In genomic region chr3:98156158-98156557, GRCm38 (mm10) we compare ENCODE assay signal across 18 mouse cellular contexts. TPM values are rescaled to one million over a fixed set of nuclear protein-coding genes. Genes with fewer than 3 reads are reported as not detected.
DNase-seq lines count a peak whose midpoint lies in the region; ATAC-seq and TF ChIP-seq lines count a peak whose summit lies in the region.
"Had no signal": no experiment of that assay in that cellular context is flagged by ENCODE, and none has a peak within 500 bp of the region (broad histone marks: within the 10 kb centered on the region; RNA-seq: fewer than 3 reads in every experiment).

No protein-coding gene starts in this region.

- no peak overlapping the region for H3K4me2 ChIP-seq in heart, embryonic 13.5 days
- H3K4me2 ChIP-seq in heart, embryonic 12.5 days = no peak overlapping the region
- no peak overlapping the region for H3K4me2 ChIP-seq in midbrain, embryonic 11.5 days
- H3K4me2 ChIP-seq in midbrain, embryonic 14.5 days (ENCODE audit: low read length) = no peak overlapping the region
- H3K4me2 ChIP-seq in intestine, embryonic 16.5 days (ENCODE audit: low read depth, low read length) = no peak overlapping the region
- H3K4me2 ChIP-seq in stomach, postnatal 0 days (replicated peaks; ENCODE audit: low read depth) = no peak overlapping the region
- H3K4me2 ChIP-seq: embryonic facial prominence, embryonic 13.5 days; forebrain, embryonic 13.5 days; hindbrain, embryonic 15.5 days had no signal

- DNase-seq in midbrain, embryonic 11.5 days (ENCODE audit: low spot score, missing footprints) = peak; percentile 41
- no peak for DNase-seq in midbrain, embryonic 14.5 days
- DNase-seq in stomach, postnatal 0 days (ENCODE audit: low spot score) = peak; percentile 65
- DNase-seq in cerebellum, adult 2 months = no peak
- DNase-seq: adrenal gland, adult 2 months; adrenal gland, postnatal 25 days; cerebellum, adult 8-10 months; cerebellum, postnatal 14 days; forebrain, postnatal 0 days; gastrocnemius, postnatal 14 days had no signal

- no peak overlapping the region for H3K27ac ChIP-seq in heart, embryonic 13.5 days (replicated peaks)
- no peak overlapping the region for H3K27ac ChIP-seq in heart, embryonic 12.5 days (ENCODE audit: poor library complexity, severe bottlenecking)
- no peak overlapping the region for H3K27ac ChIP-seq in midbrain, embryonic 11.5 days (ENCODE audit: low read depth, low read length)
- H3K27ac ChIP-seq in midbrain, embryonic 14.5 days (replicated peaks; ENCODE audit: low read depth, low read length) = no peak overlapping the region
- no peak overlapping the region for H3K27ac ChIP-seq in intestine, embryonic 16.5 days (ENCODE audit: low read length)
- no peak overlapping the region for H3K27ac ChIP-seq in stomach, postnatal 0 days (replicated peaks)
- no peak overlapping the region for H3K27ac ChIP-seq in cerebellum, adult 2 months (ENCODE audit: insufficient read depth, low read length)
- H3K27ac ChIP-seq: embryonic facial prominence, embryonic 13.5 days; forebrain, embryonic 13.5 days; hindbrain, embryonic 15.5 days had no signal

- TF ChIP-seq POLR2A in cerebellum, adult 2 months (IDR thresholded peaks at IDR 0.05; ENCODE audit: borderline replicate concordance, insufficient read depth, low read length) = no peak

- no peak for TF ChIP-seq CTCF in stomach, postnatal 0 days (IDR thresholded peaks at IDR 0.05; ENCODE audit: low read depth)
- TF ChIP-seq CTCF in cerebellum, adult 2 months (IDR thresholded peaks at IDR 0.05; ENCODE audit: borderline replicate concordance, insufficient read depth, low read depth, low read length) = no peak

- peaks cover 7% of the 10 kb centered on the region; the same call in 1 of the 2 replicates for H3K36me3 ChIP-seq in heart, embryonic 13.5 days
- H3K36me3 ChIP-seq in heart, embryonic 12.5 days = peaks cover 1% of the 10 kb centered on the region; the same call in 1 of the 2 replicates
- H3K36me3 ChIP-seq in midbrain, embryonic 11.5 days (ENCODE audit: control insufficient read depth, insufficient read depth, low read length) = no peaks in the 10 kb centered on the region
- H3K36me3 ChIP-seq in midbrain, embryonic 14.5 days (ENCODE audit: control insufficient read depth, insufficient read depth, low read length) = no peaks in the 10 kb centered on the region
- no peaks in the 10 kb centered on the region for H3K36me3 ChIP-seq in intestine, embryonic 16.5 days (ENCODE audit: control insufficient read depth, insufficient read depth, low read length)
- no peaks in the 10 kb centered on the region; the same call in 1 of the 2 replicates for H3K36me3 ChIP-seq in stomach, postnatal 0 days (ENCODE audit: control insufficient read depth, insufficient read depth, low read length)
- H3K36me3 ChIP-seq: hindbrain, embryonic 15.5 days had no signal

- H3K4me3 ChIP-seq in heart, embryonic 13.5 days = no peak overlapping the region
- H3K4me3 ChIP-seq in heart, embryonic 12.5 days = no peak overlapping the region
- H3K4me3 ChIP-seq in midbrain, embryonic 11.5 days (ENCODE audit: low read depth, low read length) = no peak overlapping the region
- no peak overlapping the region for H3K4me3 ChIP-seq in midbrain, embryonic 14.5 days (replicated peaks; ENCODE audit: low read depth, low read length)
- no peak overlapping the region for H3K4me3 ChIP-seq in intestine, embryonic 16.5 days (ENCODE audit: low read length)
- H3K4me3 ChIP-seq in stomach, postnatal 0 days (ENCODE audit: low read depth, low read length) = no peak overlapping the region
- H3K4me3 ChIP-seq in cerebellum, adult 2 months (replicated peaks; ENCODE audit: insufficient read depth, low read depth, low read length) = no peak overlapping the region
- H3K4me3 ChIP-seq: embryonic facial prominence, embryonic 13.5 days; forebrain, embryonic 13.5 days; hindbrain, embryonic 15.5 days had no signal

- peaks cover 19% of the 10 kb centered on the region for H3K4me1 ChIP-seq in heart, embryonic 13.5 days
- H3K4me1 ChIP-seq in heart, embryonic 12.5 days (replicated peaks) = peaks cover 16% of the 10 kb centered on the region
- no peaks in the 10 kb centered on the region for H3K4me1 ChIP-seq in midbrain, embryonic 11.5 days (ENCODE audit: control insufficient read depth, insufficient read depth, low read length)
- no peaks in the 10 kb centered on the region for H3K4me1 ChIP-seq in midbrain, embryonic 14.5 days (ENCODE audit: control insufficient read depth, insufficient read depth, low read length)
- H3K4me1 ChIP-seq in intestine, embryonic 16.5 days (ENCODE audit: control insufficient read depth, insufficient read depth, low read length) = no peaks in the 10 kb centered on the region
- peaks cover 2% of the 10 kb centered on the region; the same call in 1 of the 2 replicates for H3K4me1 ChIP-seq in stomach, postnatal 0 days (replicated peaks; ENCODE audit: control insufficient read depth, insufficient read depth)
- H3K4me1 ChIP-seq in cerebellum, adult 2 months (ENCODE audit: control insufficient read depth, insufficient read depth, low read length) = no peaks in the 10 kb centered on the region
- H3K4me1 ChIP-seq: forebrain, embryonic 13.5 days; hindbrain, embryonic 15.5 days had no signal

- no peak for TF ChIP-seq EP300 in stomach, postnatal 0 days (optimal IDR thresholded peaks at IDR 0.05)

- peak; percentile 25; the same call in 1 of the 2 replicates for ATAC-seq in heart, embryonic 13.5 days (ENCODE audit: extremely low read depth, insufficient number of reproducible peaks, low FRiP score, low TSS enrichment)
- ATAC-seq in heart, embryonic 12.5 days (ENCODE audit: insufficient number of reproducible peaks, low FRiP score) = no peak
- ATAC-seq in midbrain, embryonic 11.5 days (ENCODE audit: low FRiP score) = no peak
- no peak for ATAC-seq in midbrain, embryonic 14.5 days (ENCODE audit: low FRiP score, low TSS enrichment)
- ATAC-seq in intestine, embryonic 16.5 days = 0 out of 2 replicates have a peak, but pooled peaks have one; percentile 50
- ATAC-seq in stomach, postnatal 0 days (ENCODE audit: low FRiP score, low TSS enrichment) = peak; percentile 42; the same call in 1 of the 2 replicates
- ATAC-seq: forebrain, embryonic 13.5 days; forebrain, postnatal 0 days had no signal

- no peaks in the 10 kb centered on the region for H3K27me3 ChIP-seq in heart, embryonic 13.5 days (replicated peaks)
- no peaks in the 10 kb centered on the region for H3K27me3 ChIP-seq in heart, embryonic 12.5 days (replicated peaks)
- H3K27me3 ChIP-seq in midbrain, embryonic 11.5 days (ENCODE audit: control insufficient read depth, insufficient read depth, low read length) = no peaks in the 10 kb centered on the region
- H3K27me3 ChIP-seq in midbrain, embryonic 14.5 days (ENCODE audit: control insufficient read depth, insufficient read depth, low read length) = no peaks in the 10 kb centered on the region
- no peaks in the 10 kb centered on the region for H3K27me3 ChIP-seq in intestine, embryonic 16.5 days (replicated peaks; ENCODE audit: control insufficient read depth, insufficient read depth, low read length)
- H3K27me3 ChIP-seq in stomach, postnatal 0 days (ENCODE audit: control insufficient read depth, insufficient read depth, low read length) = no peaks in the 10 kb centered on the region
- H3K27me3 ChIP-seq in cerebellum, adult 2 months (ENCODE audit: control insufficient read depth, insufficient read depth, low read length) = no peaks in the 10 kb centered on the region
- H3K27me3 ChIP-seq: embryonic facial prominence, embryonic 13.5 days; forebrain, embryonic 13.5 days; hindbrain, embryonic 15.5 days had no signal

- 50% methylated on average over 4 of the region's 4 CpGs for WGBS in heart, embryonic 13.5 days
- WGBS in heart, embryonic 12.5 days = 43% methylated on average over 4 of the region's 4 CpGs
- WGBS in midbrain, embryonic 11.5 days = 44% methylated on average over 4 of the region's 4 CpGs
- 54% methylated on average over 4 of the region's 4 CpGs for WGBS in midbrain, embryonic 14.5 days
- 36% methylated on average over 4 of the region's 4 CpGs for WGBS in intestine, embryonic 16.5 days
- WGBS in stomach, postnatal 0 days = 16% methylated on average over 4 of the region's 4 CpGs
- 32% methylated on average over 4 of the region's 4 CpGs for WGBS in cerebellum, adult 2 months

- H3K9ac ChIP-seq in heart, embryonic 13.5 days = no peak overlapping the region
- no peak overlapping the region for H3K9ac ChIP-seq in heart, embryonic 12.5 days
- no peak overlapping the region for H3K9ac ChIP-seq in midbrain, embryonic 11.5 days (ENCODE audit: low read length)
- no peak overlapping the region for H3K9ac ChIP-seq in midbrain, embryonic 14.5 days (replicated peaks; ENCODE audit: low read length)
- no peak overlapping the region for H3K9ac ChIP-seq in intestine, embryonic 16.5 days (ENCODE audit: low read depth, low read length)
- no peak overlapping the region for H3K9ac ChIP-seq in stomach, postnatal 0 days (ENCODE audit: low read length)
- H3K9ac ChIP-seq: embryonic facial prominence, embryonic 13.5 days; forebrain, embryonic 13.5 days; forebrain, postnatal 0 days; hindbrain, embryonic 15.5 days had no signal

- no peaks in the 10 kb centered on the region for H3K9me3 ChIP-seq in heart, embryonic 13.5 days
- no peaks in the 10 kb centered on the region for H3K9me3 ChIP-seq in heart, embryonic 12.5 days (replicated peaks)
- no peaks in the 10 kb centered on the region for H3K9me3 ChIP-seq in midbrain, embryonic 11.5 days (ENCODE audit: control insufficient read depth, low read length)
- no peaks in the 10 kb centered on the region for H3K9me3 ChIP-seq in midbrain, embryonic 14.5 days (ENCODE audit: control insufficient read depth, low read length)
- no peaks in the 10 kb centered on the region for H3K9me3 ChIP-seq in intestine, embryonic 16.5 days (ENCODE audit: control insufficient read depth, low read length)
- no peaks in the 10 kb centered on the region for H3K9me3 ChIP-seq in stomach, postnatal 0 days (ENCODE audit: control insufficient read depth, low read length)
- H3K9me3 ChIP-seq: embryonic facial prominence, embryonic 13.5 days; forebrain, embryonic 13.5 days; hindbrain, embryonic 15.5 days had no signal

RNA-seq across cellular contexts. Expression of gene Adam30, which starts 4.3 kb away (rescaled TPM):
- polyA plus RNA-seq in heart, embryonic 13.5 days (2015; fragmentation: Nextera tagmentation; extraction: Ambion mirVana) = not detected in 2 replicates
- polyA plus RNA-seq in heart, embryonic 12.5 days (2016; fragmentation: Nextera tagmentation; extraction: Ambion mirVana) = not detected in 2 replicates
- not detected in 2 replicates for polyA plus RNA-seq in midbrain, embryonic 11.5 days (2014; fragmentation: Nextera tagmentation; extraction: Ambion mirVana)
- polyA plus RNA-seq in midbrain, embryonic 14.5 days (2014; fragmentation: Nextera tagmentation; extraction: Ambion mirVana) = not detected in 2 replicates
- not detected in 2 replicates for polyA plus RNA-seq in intestine, embryonic 16.5 days (2015; fragmentation: Nextera tagmentation; extraction: Ambion mirVana)
- not detected in 2 replicates for polyA plus RNA-seq in stomach, postnatal 0 days (2015; fragmentation: Nextera tagmentation; extraction: Ambion mirVana)
- not detected in 2 replicates for polyA plus RNA-seq in cerebellum, adult 2 months (2012; rRNA removed)
- polyA plus RNA-seq: adrenal gland, adult 2 months; embryonic facial prominence, embryonic 13.5 days; forebrain, embryonic 13.5 days; forebrain, postnatal 0 days; heart, embryonic 16.5 days; hindbrain, embryonic 11.5 days; hindbrain, embryonic 15.5 days had no signal

Comparison
In these comparisons a context has a peak if more than half of its experiments do, and no peak if none do; other contexts are left out.
1. ATAC-seq: peak in heart, embryonic 13.5 days (single experiment), intestine, embryonic 16.5 days (single experiment) and stomach, postnatal 0 days (single experiment); none in heart, embryonic 12.5 days (single experiment), midbrain, embryonic 11.5 days (single experiment) and midbrain, embryonic 14.5 days (single experiment).
2. DNase-seq: peak in midbrain, embryonic 11.5 days (single experiment) and stomach, postnatal 0 days (single experiment); none in midbrain, embryonic 14.5 days (single experiment) and cerebellum, adult 2 months (0 of 2).